Mouse (Mus musculus): ENCODE results near the gene Khsrp.

Khsrp gene

GRCm38 (mm10) chr17:56986105-56986805, 45.1 kb downstream of the Khsrp start:
- DNase-seq (ENCODE audit: low spot score in 2 of 2): peak in 1 of 2 experiments; percentile 44

- DNase-seq (ENCODE audit: low spot score in 2 of 2): peak in 1 of 2 experiments; percentile 36
Observed at GRCm38 (mm10) chr17:56985656-56986055, 45.7 kb downstream of the Khsrp start.

- DNase-seq (ENCODE audit: low spot score in 2 of 2): peak in 1 of 2 experiments; percentile 56
Observed at GRCm38 (mm10) chr17:56984886-56985285, 46.4 kb downstream of the Khsrp start.

- DNase-seq (ENCODE audit: low spot score in 2 of 2): peak in 1 of 2 experiments; percentile 53
Observed at GRCm38 (mm10) chr17:56982013-56982412, 49.3 kb downstream of the Khsrp start, which contains the start of gene Acer1. TSS of gene Acer1 (minus strand) at chr17:56982126.

- DNase-seq (ENCODE audit: low spot score in 2 of 2): peak in 1 of 2 experiments; percentile 38
Observed at GRCm38 (mm10) chr17:56981049-56981448, 50.3 kb downstream of the Khsrp start.

- DNase-seq (ENCODE audit: low spot score in 2 of 2): no peak
Observed at GRCm38 (mm10) chr17:56979524-56979923, 51.8 kb downstream of the Khsrp start.

GRCm38 (mm10) chr17:56976531-56977390, 54.6 kb downstream of the Khsrp start:
- peak in 1 of 2 experiments; percentile 52 for DNase-seq (ENCODE audit: low spot score in 2 of 2)

- peak in 1 of 2 experiments; percentile 26 for DNase-seq (ENCODE audit: low spot score in 2 of 2)
Observed at GRCm38 (mm10) chr17:56975391-56975790, 55.9 kb downstream of the Khsrp start.

GRCm38 (mm10) chr17:56974708-56975240, 56.5 kb downstream of the Khsrp start:
- DNase-seq (ENCODE audit: low spot score in 2 of 2): peak in 1 of 2 experiments; percentile 34

- DNase-seq (ENCODE audit: low spot score in 2 of 2): peak in 1 of 2 experiments; percentile 47
Observed at GRCm38 (mm10) chr17:56973956-56974707, 57.2 kb downstream of the Khsrp start.
